Mouse (Mus musculus): ENCODE measurements around the gene Apba1. TPM values are rescaled to one million over a fixed set of nuclear protein-coding genes. Genes with fewer than 3 reads are reported as not detected.

Gene Apba1
- total RNA-seq, 2 experiments from 2014 or later = 7.3 to 7.6 TPM

GRCm38 (mm10) chr19:23803221-23803870 is 44.7 kb downstream of the Apba1 start:
- peak; percentile 43 to 45 for DNase-seq
- intact Hi-C loops (cut with DNase I) = loop anchor here (5.0 kb wide), 1 partner anchor 41 kb away; no protein-coding TSS in a partner anchor

GRCm38 (mm10) chr19:23806796-23807195 is 48.1 kb downstream of the Apba1 start:
- peak in 1 of 2 experiments; percentile 5 for DNase-seq
- intact Hi-C loops (cut with DNase I) = no loop called here

- peak; percentile 22 to 24 for DNase-seq
- intact Hi-C loops (cut with DNase I) = no loop called here
Measured at GRCm38 (mm10) chr19:23807371-23807770, 48.7 kb downstream of the Apba1 start.

GRCm38 (mm10) chr19:23809236-23809635 is 50.5 kb downstream of the Apba1 start:
- intact Hi-C loops (cut with DNase I) = no loop called here

GRCm38 (mm10) chr19:23810512-23810911 is 51.8 kb downstream of the Apba1 start:
- no peak for DNase-seq
- intact Hi-C loops (cut with DNase I) = no loop called here

More at GRCm38 (mm10) chr19:23809236-23809635, 50.5 kb downstream of the Apba1 start:
- DNase-seq = no peak

GRCm38 (mm10) chr19:23810976-23811375 is 52.3 kb downstream of the Apba1 start:
- intact Hi-C loops (cut with DNase I) = no loop called here
- DNase-seq = no peak

- DNase-seq = no peak
- intact Hi-C loops (cut with DNase I) = no loop called here
Measured at GRCm38 (mm10) chr19:23816762-23817161, 58.1 kb downstream of the Apba1 start.

- intact Hi-C loops (cut with DNase I) = no loop called here
- DNase-seq = no peak
Measured at GRCm38 (mm10) chr19:23817196-23817595, 58.5 kb downstream of the Apba1 start.

GRCm38 (mm10) chr19:23819882-23820281 is 61.2 kb downstream of the Apba1 start:
- intact Hi-C loops (cut with DNase I) = no loop called here
- DNase-seq = no peak

- no peak for DNase-seq
- intact Hi-C loops (cut with DNase I) = no loop called here
Measured at GRCm38 (mm10) chr19:23822497-23822896, 63.8 kb downstream of the Apba1 start.

- DNase-seq = no peak
Measured at GRCm38 (mm10) chr19:23823533-23823932, 64.8 kb downstream of the Apba1 start.

GRCm38 (mm10) chr19:23826251-23826650 is 67.6 kb downstream of the Apba1 start:
- DNase-seq = no peak
- intact Hi-C loops (cut with DNase I) = no loop called here

More at GRCm38 (mm10) chr19:23823533-23823932, 64.8 kb downstream of the Apba1 start:
- intact Hi-C loops (cut with DNase I) = no loop called here

- intact Hi-C loops (cut with DNase I) = no loop called here
Measured at GRCm38 (mm10) chr19:23830761-23831160, 72.1 kb downstream of the Apba1 start.

GRCm38 (mm10) chr19:23833685-23834682 is 75.3 kb downstream of the Apba1 start:
- DNase-seq = peak; percentile 50 to 60
- intact Hi-C loops (cut with DNase I) = no loop called here

More at GRCm38 (mm10) chr19:23830761-23831160, 72.1 kb downstream of the Apba1 start:
- no peak for DNase-seq

GRCm38 (mm10) chr19:23834721-23835120 is 76.0 kb downstream of the Apba1 start:
- peak in 1 of 2 experiments; percentile 4 for DNase-seq
- intact Hi-C loops (cut with DNase I) = no loop called here

GRCm38 (mm10) chr19:23855832-23856231 is 97.1 kb downstream of the Apba1 start:
- DNase-seq = no peak
- intact Hi-C loops (cut with DNase I) = no loop called here

- no peak for DNase-seq
- intact Hi-C loops (cut with DNase I) = no loop called here
Measured at GRCm38 (mm10) chr19:23858091-23858490, 99.4 kb downstream of the Apba1 start.

GRCm38 (mm10) chr19:23858781-23859180 is 100.1 kb downstream of the Apba1 start:
- intact Hi-C loops (cut with DNase I) = no loop called here
- DNase-seq = no peak

GRCm38 (mm10) chr19:23860151-23860820 is 101.6 kb downstream of the Apba1 start:
- peak; percentile 46 to 75 for DNase-seq
- intact Hi-C loops (cut with DNase I) = loop anchor here (1.0 to 2.0 kb wide), 3 partner anchors 41 to 411 kb away; no protein-coding TSS in a partner anchor

GRCm38 (mm10) chr19:23862736-23863135 is 104.0 kb downstream of the Apba1 start:
- DNase-seq = peak; percentile 17 to 35
- intact Hi-C loops (cut with DNase I) = no loop called here

- intact Hi-C loops (cut with DNase I) = no loop called here
- peak; percentile 41 to 50 for DNase-seq
Measured at GRCm38 (mm10) chr19:23863959-23864358, 105.3 kb downstream of the Apba1 start.
